Mouse (Mus musculus): ENCODE measurements around the gene Zbtb11.

DNA sequence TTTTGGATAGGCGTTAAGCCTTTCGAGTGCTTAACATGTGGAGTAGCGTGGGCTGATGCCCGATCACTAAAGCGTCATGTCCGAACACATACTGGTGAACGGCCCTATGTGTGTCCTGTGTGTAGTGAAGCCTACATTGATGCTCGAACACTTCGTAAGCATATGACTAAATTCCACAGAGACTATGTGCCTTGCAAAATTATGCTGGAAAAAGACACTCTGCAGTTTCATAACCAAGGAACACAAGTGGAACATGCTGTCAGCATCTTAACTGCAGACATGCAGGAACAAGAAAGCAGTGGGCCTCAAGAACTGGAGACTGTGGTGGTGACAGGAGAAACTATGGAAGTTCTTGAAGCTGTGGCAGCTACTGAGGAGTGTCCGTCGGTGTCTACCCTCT is 33.1 kb downstream of the Zbtb11 start:
- TF ChIP-seq CTCF (IDR thresholded peaks at IDR 0.05; ENCODE audit: extremely low read depth, insufficient read length, insufficient replicate concordance, low read depth, low read length) = no peak
- no peak for TF ChIP-seq POLR2A (IDR thresholded peaks at IDR 0.05; ENCODE audit: low read depth, low read length)
